Mouse (Mus musculus) cortical plate, adult 2 months (tissue): Measurements from ENCODE around the gene Ctr9.

Source experiments
- CTCF ChIP-seq: fragments of 200-500 bp; IDR thresholded peaks from 2 replicates; pipeline ENCODE4 v1.5.1; 2011; ENCODE audit warnings: mild to moderate bottlenecking, control low read depth, low read length; ENCODE audit not compliant: insufficient read depth; ENCODE audit errors: extremely low read depth
- POLR2A ChIP-seq: fragments of 200-500 bp; IDR thresholded peaks from 2 replicates; pipeline ENCODE4 v1.6.1; 2011; ENCODE audit warnings: mild to moderate bottlenecking, low read length, control low read depth; ENCODE audit not compliant: insufficient read depth; ENCODE audit errors: extremely low read depth

DNA sequence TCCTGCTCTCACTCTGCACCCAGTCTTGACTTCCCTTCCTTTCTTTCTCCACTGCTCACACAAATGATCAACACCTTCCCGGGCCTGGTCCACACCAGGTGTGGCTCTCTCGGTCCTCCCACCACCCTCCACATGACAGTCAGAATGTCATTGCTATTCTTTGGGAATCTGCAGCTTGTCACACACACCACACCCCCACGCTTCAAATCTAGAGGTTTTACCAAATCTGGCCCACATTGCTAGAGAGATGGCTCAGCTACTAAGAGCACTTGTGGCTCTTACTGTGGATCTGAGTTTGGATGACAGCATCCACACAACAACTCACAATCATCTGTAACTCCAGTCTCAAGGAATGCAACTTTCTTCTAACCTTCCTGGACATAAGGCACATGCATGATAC, 11.8 kb upstream of the Ctr9 start:
- TF ChIP-seq CTCF (no peak), POLR2A (no peak)
